Mouse (Mus musculus) v-Abl transformed pro-B cells (cell line): ENCODE measurements around the gene Ap4e1.
"Not testable (repeated sequence)": the region's sequence is repeated elsewhere in the genome, so short reads cannot be mapped to it uniquely, and the experiment has no call there.

Experiments
- in situ Hi-C, 2 experiments: fragments of 400-800 bp; cut with MboI; formaldehyde crosslinking; loops; one replicate each; pipeline ENCODE4 v1.15.1; 2025; ENCODE audit not compliant: unreplicated experiment in 2 of 2

Gene Ap4e1

DNA sequence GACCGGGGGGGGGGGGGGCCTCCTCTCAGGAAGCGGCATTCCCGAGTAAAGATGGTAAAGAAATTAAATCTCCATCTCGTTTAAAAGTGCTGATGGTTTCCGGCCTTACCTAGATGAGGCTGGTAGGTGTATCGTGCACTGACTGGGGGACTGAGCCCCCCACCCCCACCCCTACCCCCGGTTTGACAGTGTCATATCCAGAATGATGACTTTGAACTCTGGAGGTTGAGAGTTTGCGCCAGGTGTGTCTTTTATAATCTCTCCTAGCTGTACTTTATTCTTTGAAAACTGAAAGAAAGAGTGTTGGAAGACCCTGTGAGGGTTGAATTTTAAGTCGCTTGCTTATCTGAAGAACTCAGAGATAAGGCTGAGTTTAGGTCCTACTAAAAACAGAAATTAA is 62.4 kb downstream of the Ap4e1 start:
- in situ Hi-C loops = no loop called here

- in situ Hi-C loops = no loop called here
Measured at GRCm38 (mm10) chr2:127074116-127074515, 65.6 kb downstream of the Ap4e1 start.

DNA sequence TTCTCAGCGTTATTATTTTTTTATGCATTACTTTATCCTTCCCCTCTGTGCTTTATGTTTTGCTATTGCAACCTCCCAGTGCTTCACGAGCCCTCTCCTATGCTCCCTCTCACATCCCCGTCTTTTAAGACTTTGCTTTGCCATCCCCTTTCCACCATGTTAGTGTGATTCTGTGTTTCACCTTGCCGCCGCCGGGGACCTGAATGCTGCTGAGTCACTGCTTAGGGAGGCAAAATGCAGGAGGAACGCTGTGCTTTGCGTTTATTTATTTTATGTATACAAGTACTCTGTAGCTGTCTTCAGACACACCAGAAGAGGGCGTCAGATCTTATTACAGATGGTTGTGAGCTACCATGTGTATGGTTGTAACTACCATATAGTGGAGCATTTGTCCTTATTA is 69.1 kb downstream of the Ap4e1 start:
- in situ Hi-C loops = no loop called here

GRCm38 (mm10) chr2:127079066-127079465 is 70.5 kb downstream of the Ap4e1 start:
- in situ Hi-C loops = not testable (repeated sequence)

- in situ Hi-C loops = no loop called here
Measured at GRCm38 (mm10) chr2:127079881-127080590, 71.5 kb downstream of the Ap4e1 start.

- in situ Hi-C loops = no loop called here
Measured at GRCm38 (mm10) chr2:127080591-127081218, 72.2 kb downstream of the Ap4e1 start.

GRCm38 (mm10) chr2:127086235-127086634 is 77.7 kb downstream of the Ap4e1 start:
- in situ Hi-C loops = no loop called here

DNA sequence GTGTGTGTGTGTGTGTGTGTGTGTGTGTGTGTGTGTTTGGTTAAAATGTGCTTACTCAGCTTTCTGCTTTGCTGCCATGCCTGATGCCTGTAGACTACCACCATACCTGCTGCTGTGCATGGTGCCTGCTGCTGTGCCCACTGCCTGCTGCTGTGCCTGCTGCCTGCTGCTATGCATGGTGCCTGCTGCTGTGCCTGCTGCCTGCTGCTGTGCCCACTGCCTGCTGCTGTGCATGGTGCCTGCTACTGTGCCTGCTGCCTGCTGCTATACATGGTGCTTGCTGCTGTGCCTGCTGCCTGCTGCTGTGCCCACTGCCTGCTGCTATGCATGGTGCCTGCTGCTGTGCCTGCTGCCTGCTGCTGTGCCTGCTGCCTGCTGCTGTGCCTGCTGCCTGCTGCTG is 81.6 kb downstream of the Ap4e1 start:
- in situ Hi-C loops = not testable (repeated sequence)

DNA sequence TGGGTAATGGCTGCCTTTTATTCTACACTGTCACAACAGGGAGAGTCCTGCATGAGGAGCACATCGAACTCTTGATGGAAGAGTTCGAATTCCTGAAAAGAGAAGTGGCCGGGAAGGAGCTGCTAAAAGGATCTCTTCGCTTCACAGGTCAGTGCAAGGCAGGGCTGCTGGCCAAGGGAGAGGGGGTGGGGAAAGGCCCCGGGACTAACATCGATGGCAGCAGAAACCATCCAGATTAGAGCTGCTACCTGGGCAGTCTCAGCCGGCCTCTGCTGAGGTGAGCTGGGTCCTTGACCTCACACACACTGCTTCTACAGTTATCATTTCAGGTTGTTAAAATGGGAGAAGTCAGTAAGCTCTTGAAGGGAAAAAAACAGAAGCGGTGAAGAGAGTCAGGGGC is 83.5 kb downstream of the Ap4e1 start:
- in situ Hi-C loops = no loop called here

GRCm38 (mm10) chr2:127108986-127109385 is 100.5 kb downstream of the Ap4e1 start:
- in situ Hi-C loops = no loop called here
